Mouse (Mus musculus) B cell, adult 62 days (primary cell): ENCODE results near the gene Swi5. TPM values are rescaled to one million over a fixed set of nuclear protein-coding genes. Genes with fewer than 3 reads are reported as not detected.

Experiments used
- total RNA-seq: library from RNA; stranded (reverse); gene quantifications from 4 replicates; pipeline ENCODE4 v1.2.4, GENCODE M21; 2023

Gene Swi5
- 75.2 to 96.3 TPM (median 76.7 TPM) in 4 replicates for total RNA-seq

GRCm38 (mm10) chr2:32287923-32288367, at the start of gene Swi5:
Gene Swi5 (minus strand): TSS chr2:32288075.

DNA sequence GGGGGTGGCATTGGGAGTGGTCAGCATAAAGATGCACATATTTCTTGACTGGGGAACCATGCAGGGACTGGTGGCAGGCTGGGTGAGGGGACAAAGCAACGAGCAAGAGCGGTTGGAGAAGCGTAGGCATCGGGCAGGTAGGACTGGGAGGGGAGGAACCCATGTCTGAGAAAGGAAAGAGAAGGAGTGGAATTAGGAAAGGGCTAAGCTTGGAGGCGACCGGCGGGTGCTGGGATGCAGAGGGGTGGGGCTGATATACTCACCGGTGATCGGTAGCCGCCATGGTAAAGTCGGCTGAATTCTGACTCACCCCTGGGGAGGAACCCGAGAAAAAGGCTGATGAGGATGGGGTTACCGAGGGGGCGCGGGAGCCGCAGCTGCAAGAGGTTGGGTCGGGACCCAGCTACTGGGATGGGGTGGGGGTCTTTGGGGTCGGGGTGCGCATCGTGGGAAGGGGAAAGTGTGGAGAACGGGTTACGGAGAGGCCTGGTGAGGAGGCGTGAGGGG, 488 bp downstream of the Swi5 start, which contains the start of gene Golga2:
Gene Golga2 (plus strand): TSS at position 51 of the 507 bp plus-strand sequence.

GRCm38 (mm10) chr2:32259657-32260417, 28.0 kb downstream of the Swi5 start, which contains the start of gene Uck1:
Gene Uck1 (minus strand): TSS chr2:32260159.

DNA sequence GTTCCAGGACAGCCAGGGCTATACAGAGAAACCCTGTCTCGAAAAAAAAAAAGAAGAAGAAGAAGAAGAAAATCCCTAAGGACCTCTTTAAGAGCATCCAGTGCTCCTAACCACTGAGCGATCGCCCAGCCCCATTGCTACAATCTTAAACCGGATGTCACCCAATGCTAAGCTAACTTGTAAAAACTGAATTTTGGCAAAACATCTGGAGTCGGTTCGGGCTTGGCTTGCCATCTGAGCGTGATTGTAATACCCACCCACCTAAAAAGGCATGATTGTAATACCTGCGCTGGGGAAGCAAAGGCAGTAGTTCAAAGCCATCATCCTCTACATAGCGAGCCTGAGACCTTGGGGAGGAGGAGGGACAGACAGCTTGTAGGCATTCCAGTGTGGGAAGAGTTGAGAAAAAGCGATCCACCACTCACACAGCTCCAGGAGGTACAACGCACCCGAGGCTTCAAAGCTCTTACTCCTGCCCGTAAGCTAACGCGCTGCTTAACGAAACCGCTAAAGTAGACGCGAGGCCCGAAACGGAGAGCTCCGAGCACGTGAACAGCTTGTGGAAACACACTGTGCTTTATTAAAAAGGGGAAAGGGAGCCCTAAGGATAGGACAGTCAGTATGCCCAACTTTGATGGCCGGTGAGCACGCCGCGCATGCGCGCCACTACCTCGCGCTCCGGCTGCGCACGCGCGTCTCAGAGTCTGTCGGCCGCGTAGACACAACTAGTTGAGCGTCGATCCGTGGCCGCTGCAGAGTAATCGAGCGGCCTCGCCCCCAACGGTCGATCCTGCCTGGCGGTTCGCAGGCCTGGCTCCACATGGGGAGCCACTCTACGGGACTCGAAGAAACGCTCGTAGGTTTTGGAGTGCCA, 51.8 kb downstream of the Swi5 start, which contains the start of gene Pomt1:
Gene Pomt1 (plus strand): TSS at position 705 of the 874 bp plus-strand sequence.

Other genes starting within 250 kb of the Swi5 start
- 12.5 to 18.2 TPM (median 14.8 TPM) in 4 replicates for gene Fam78a, start 203.2 kb downstream of the Swi5 start, total RNA-seq
- 0.29 to 0.49 TPM (median 0.30 TPM) in 3 of 4 replicates, not detected in the other for gene Plpp7, start 192.5 kb downstream of the Swi5 start, total RNA-seq
- gene Prrc2b, start 137.0 kb downstream of the Swi5 start, total RNA-seq, result 94.0 to 99.1 TPM (median 96.9 TPM) in 4 replicates
- gene Pomt1, start 51.5 kb downstream of the Swi5 start, total RNA-seq, result 16.1 to 20.4 TPM (median 18.2 TPM) in 4 replicates
- gene Uck1, start 27.9 kb downstream of the Swi5 start, total RNA-seq, result 120 to 136 TPM (median 126 TPM) in 4 replicates
- 60.2 to 74.9 TPM (median 69.9 TPM) in 4 replicates for gene Golga2, start 691 bp downstream of the Swi5 start, total RNA-seq
- 129 to 145 TPM (median 135 TPM) in 4 replicates for gene Ciz1, start 64.3 kb upstream of the Swi5 start, total RNA-seq
- gene Dnm1, start 65.3 kb upstream of the Swi5 start, total RNA-seq, result 0.53 TPM in 1 of 4 replicates, not detected in the others
- gene 1110008P14Rik, start 93.9 kb upstream of the Swi5 start, total RNA-seq, result 45.9 to 49.6 TPM (median 48.1 TPM) in 4 replicates
- gene Lcn2, start 100.2 kb upstream of the Swi5 start, total RNA-seq, result 1.1 to 2.4 TPM (median 2.2 TPM) in 3 of 4 replicates, not detected in the other
- gene Ptges2, start 107.8 kb upstream of the Swi5 start, total RNA-seq, result 7.4 to 9.9 TPM (median 9.3 TPM) in 4 replicates
- 4.3 to 4.8 TPM (median 4.6 TPM) in 4 replicates for gene Naif1, start 162.4 kb upstream of the Swi5 start, total RNA-seq
- 38.8 to 45.2 TPM (median 41.0 TPM) in 4 replicates for gene Slc25a25, start 163.4 kb upstream of the Swi5 start, total RNA-seq
- 67.0 to 70.2 TPM (median 68.4 TPM) in 4 replicates for gene Fam102a, start 247.3 kb upstream of the Swi5 start, total RNA-seq